Mouse (Mus musculus) cerebellum, adult 2 months (tissue): ENCODE results near the gene Col8a2. TPM values are rescaled to one million over a fixed set of nuclear protein-coding genes. Genes with fewer than 3 reads are reported as not detected.
A peak's percentile ranks its signal among the peaks of the same experiment; 100 is the strongest.

Experiments
- DNase-seq, 2 experiments: peaks; one replicate each; pipeline ENCODE4 v3.0.0; 2021
- H3K27ac ChIP-seq: fragments of 200-500 bp; 2 replicates; pipeline ENCODE4 v1.5.1; 2012; ENCODE audit warnings: low read length, control low read depth, inconsistent platforms; ENCODE audit not compliant: insufficient read depth
- H3K27me3 ChIP-seq: fragments of 200-500 bp; 2 replicates; pipeline ENCODE4 v1.6.1; 2012; ENCODE audit warnings: inconsistent platforms, mild to moderate bottlenecking, low read length, moderate library complexity; ENCODE audit not compliant: control insufficient read depth, insufficient read depth
- H3K4me1 ChIP-seq: fragments of 200-500 bp; 2 replicates; pipeline ENCODE4 v1.6.1; 2011; ENCODE audit warnings: low read length; ENCODE audit not compliant: control insufficient read depth, insufficient read depth
- H3K4me3 ChIP-seq: fragments of 200-500 bp; replicated peaks from 2 replicates; pipeline ENCODE3; 2011; ENCODE audit warnings: mild to moderate bottlenecking, low read depth, low read length, control low read depth; ENCODE audit not compliant: insufficient read depth
- CTCF ChIP-seq: fragments of 200-500 bp; IDR thresholded peaks from 2 replicates; pipeline ENCODE4 v1.5.1; 2011; ENCODE audit warnings: low read depth, mild to moderate bottlenecking, control low read depth, low read length, moderate library complexity, borderline replicate concordance; ENCODE audit not compliant: insufficient read depth
- POLR2A ChIP-seq: fragments of 200-500 bp; IDR thresholded peaks from 2 replicates; pipeline ENCODE4 v1.6.1; 2011; ENCODE audit warnings: low read length, control low read depth, borderline replicate concordance; ENCODE audit not compliant: insufficient read depth
- WGBS: fragments of 180-500 bp; shearing (Covaris S2); methylation state at CpG from one replicate; pipeline ENCODE4 v1.1.7; 2018; 5-methylcytosine and 5-hydroxymethylcytosine counted together
- polyA plus RNA-seq: library from polyadenylated mRNA; depleted of rRNA; stranded (reverse); fragments of >200 nt; gene quantifications from 2 replicates; pipeline ENCODE4 v1.2.3, GENCODE M21; 2012

Gene Col8a2
- polyA plus RNA-seq, 1 experiment: 0.93 TPM

- H3K27me3 ChIP-seq: no peaks in the 10 kb centered on the region
- peak overlapping the region; percentile 97 for H3K4me3 ChIP-seq
- 3% methylated on average over 26 of the region's 26 CpGs for WGBS
- H3K4me1 ChIP-seq: peaks cover 33% of the 10 kb centered on the region
- no peak for TF ChIP-seq POLR2A
- no peak for TF ChIP-seq CTCF
- peak overlapping the region; percentile 100 for H3K27ac ChIP-seq
- peak; percentile 72 to 80 for DNase-seq
Observed at GRCm38 (mm10) chr4:126256967-126257881, 29.4 kb upstream of the Col8a2 start.

DNA sequence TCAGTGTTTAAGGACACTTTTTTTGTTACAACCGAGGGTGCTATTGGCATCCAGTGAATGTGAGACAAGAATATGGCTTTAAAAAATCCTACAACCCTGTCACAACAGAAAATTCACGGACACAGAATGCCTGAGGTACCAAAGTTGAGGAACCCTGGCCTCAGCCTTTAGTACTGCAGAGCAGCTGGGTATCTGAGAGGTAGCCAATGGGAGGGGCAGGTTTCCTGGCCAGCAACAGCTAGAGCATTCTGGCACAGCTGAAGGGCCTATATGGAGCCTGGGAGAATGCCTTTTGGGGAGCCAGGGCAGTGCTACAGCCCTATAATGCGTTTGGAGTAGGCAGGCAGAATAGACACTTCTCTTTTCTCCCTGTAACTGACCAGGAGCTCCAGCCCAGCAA, 27.5 kb upstream of the Col8a2 start:
- no peaks in the 10 kb centered on the region for H3K27me3 ChIP-seq
- 13% methylated on average over 3 of the region's 3 CpGs for WGBS
- DNase-seq: peak; percentile 47 to 62
- peak overlapping the region; percentile 16; the same call in 1 of the 2 replicates for H3K27ac ChIP-seq
- no peak for TF ChIP-seq CTCF
- no peak for TF ChIP-seq POLR2A
- H3K4me1 ChIP-seq: peaks cover 25% of the 10 kb centered on the region
- no peak overlapping the region for H3K4me3 ChIP-seq

- 17% methylated on average over 15 of the region's 15 CpGs for whole genome bisulfite sequencing
- H3K4me3 ChIP-seq: no peak overlapping the region
Observed at GRCm38 (mm10) chr4:126259523-126260160, 27.0 kb upstream of the Col8a2 start.

GRCm38 (mm10) chr4:126260520-126261201, 25.9 kb upstream of the Col8a2 start:
- Histone ChIP-seq H3K27ac (peak overlapping the region; percentile 77), H3K4me1 (peaks cover 25% of the 10 kb centered on the region), H3K4me3 (no peak overlapping the region), H3K27me3 (no peaks in the 10 kb centered on the region)
- TF ChIP-seq CTCF (no peak), POLR2A (no peak)
- WGBS: 13% methylated on average over 10 of the region's 10 CpGs
- peak; percentile 69 to 84 for DNase-seq

More at GRCm38 (mm10) chr4:126259523-126260160, 27.0 kb upstream of the Col8a2 start:
- TF ChIP-seq POLR2A (no peak), CTCF (no peak)
- peak in 1 of 2 experiments; percentile 46 for DNase-seq
- no peaks in the 10 kb centered on the region for H3K27me3 ChIP-seq
- peak overlapping the region; percentile 25; the same call in 1 of the 2 replicates for H3K27ac ChIP-seq
- peaks cover 25% of the 10 kb centered on the region for H3K4me1 ChIP-seq

GRCm38 (mm10) chr4:126261266-126261665, 25.3 kb upstream of the Col8a2 start:
- H3K4me3 ChIP-seq: no peak overlapping the region
- no peaks in the 10 kb centered on the region for H3K27me3 ChIP-seq
- 59% methylated on average over 6 of the region's 6 CpGs for WGBS
- peak overlapping the region; percentile 77 for H3K27ac ChIP-seq
- no peak for TF ChIP-seq POLR2A
- H3K4me1 ChIP-seq: peaks cover 25% of the 10 kb centered on the region
- no peak for DNase-seq

DNA sequence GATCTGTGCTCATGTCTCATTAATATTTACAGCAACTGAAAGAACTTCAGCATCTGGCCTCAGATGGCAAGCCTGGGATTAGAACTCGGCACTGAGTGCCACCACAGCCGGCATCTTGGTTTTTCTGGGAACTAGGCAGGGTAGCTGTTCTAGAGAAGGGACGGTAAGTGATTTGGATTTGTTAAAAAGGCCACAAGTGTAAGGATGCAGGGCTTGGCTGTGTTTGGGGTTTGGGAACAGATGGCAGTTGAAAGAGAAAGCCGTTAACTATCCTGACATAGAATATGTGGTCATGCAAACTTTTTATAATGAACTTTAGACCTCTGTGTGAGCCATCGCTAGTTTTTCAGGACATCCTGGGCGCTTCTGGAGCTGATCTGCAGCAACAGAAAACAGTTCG, 24.9 kb upstream of the Col8a2 start:
- no peak for DNase-seq
- no peaks in the 10 kb centered on the region for H3K27me3 ChIP-seq
- H3K4me3 ChIP-seq: no peak overlapping the region
- 26% methylated on average over 7 of the region's 7 CpGs for whole genome bisulfite sequencing
- peaks cover 25% of the 10 kb centered on the region for H3K4me1 ChIP-seq
- TF ChIP-seq CTCF: no peak
- TF ChIP-seq POLR2A: no peak
- peak overlapping the region; percentile 77 for H3K27ac ChIP-seq

DNA sequence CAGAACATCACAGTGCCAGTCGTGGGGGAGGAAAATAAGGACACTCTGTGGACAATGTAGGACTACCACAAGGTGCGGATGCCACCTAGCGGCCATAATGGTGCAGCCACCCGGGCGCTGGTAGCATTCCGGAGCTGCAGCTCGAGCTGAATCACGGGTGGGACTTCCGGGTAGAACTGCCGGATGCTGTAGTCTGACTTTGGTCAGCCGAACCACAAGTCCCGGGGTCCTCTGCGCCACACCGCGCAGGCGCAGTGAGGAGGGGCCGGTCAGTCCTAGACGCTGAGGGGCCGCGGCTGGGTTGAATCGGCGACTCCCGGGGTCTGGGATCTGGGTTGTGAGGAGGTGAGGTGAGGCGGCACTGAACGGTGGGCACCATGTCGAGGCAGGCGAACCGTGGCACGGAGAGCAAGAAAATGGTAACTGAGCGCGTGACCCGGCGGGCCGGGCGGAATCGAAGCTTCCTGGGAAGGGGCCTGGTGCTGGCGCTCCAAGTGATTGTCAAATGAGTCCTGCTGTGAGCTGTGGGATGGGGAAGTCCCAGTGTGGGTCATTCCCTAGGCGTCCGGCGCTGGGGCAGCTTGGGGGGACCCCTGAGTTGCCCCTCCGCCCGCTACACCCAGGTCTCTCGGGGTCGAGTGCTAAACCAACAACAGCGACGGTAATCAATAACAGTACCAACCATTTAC, 24.3 kb upstream of the Col8a2 start, which contains the start of gene Trappc3:
Trappc3 (plus strand) TSS at position 207 of the 689 bp plus-strand sequence.
- under 1% methylated on average over 46 of the region's 46 CpGs for WGBS

More for the DNA sequence above, 24.3 kb upstream of the Col8a2 start, which contains the start of gene Trappc3:
- H3K27ac ChIP-seq: peak within 1 kb of the TSS; percentile 77
- peak; percentile 95 for TF ChIP-seq CTCF
- TF ChIP-seq POLR2A: peak; percentile 66; the same call in 1 of the 2 replicates
- H3K27me3 ChIP-seq: no peaks in the 10 kb centered on the region
- peak within 1 kb of the TSS; percentile 97 for H3K4me3 ChIP-seq
- H3K4me1 ChIP-seq: peaks cover 22% of the 10 kb centered on the region
- peak; percentile 100 for DNase-seq
